Mouse (Mus musculus): ENCODE measurements around the gene 1700016D06Rik.
A peak's percentile ranks its signal among the peaks of the same experiment; 100 is the strongest.

Gene 1700016D06Rik

DNA sequence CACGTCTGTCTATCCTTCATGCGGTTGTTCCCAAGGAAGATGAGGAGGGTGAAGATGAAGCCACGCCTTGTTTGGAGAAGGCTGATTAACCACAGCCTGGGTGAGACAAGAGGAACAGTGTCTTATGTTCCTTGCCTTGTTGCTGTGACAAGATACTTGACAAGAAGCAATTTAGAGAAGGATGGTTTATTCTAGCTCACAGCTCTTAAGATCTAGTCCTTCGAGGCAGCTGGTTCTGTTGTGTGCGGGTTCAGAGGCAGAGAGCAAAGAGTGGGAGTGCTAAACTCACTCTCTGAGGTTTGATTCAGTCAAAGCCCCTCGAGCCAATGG is at the start of gene 1700016D06Rik:
Gene 1700016D06Rik (minus strand): TSS at position 31 of the 330 bp plus-strand sequence.
- DNase-seq = no peak

DNA sequence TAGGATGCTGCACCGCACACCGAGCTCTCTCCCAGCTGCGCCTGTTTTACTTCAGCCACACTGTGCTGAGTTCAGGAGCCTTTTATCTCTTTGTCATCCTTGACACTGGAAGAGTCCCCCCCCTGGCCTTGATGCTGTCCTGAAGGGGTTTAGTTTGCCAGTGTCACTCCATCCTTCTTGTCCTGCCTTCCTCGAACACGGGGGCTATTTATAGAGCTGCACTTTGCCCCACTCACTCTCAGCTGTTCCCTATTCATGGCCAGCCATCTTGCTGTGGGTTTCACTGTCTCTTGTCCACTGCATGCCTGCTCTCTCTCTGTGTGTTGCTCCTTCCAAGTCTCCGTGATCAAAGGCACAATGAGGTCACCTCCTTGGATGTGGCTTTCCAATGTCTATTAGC is 48.6 kb upstream of the 1700016D06Rik start:
- DNase-seq = no peak

DNA sequence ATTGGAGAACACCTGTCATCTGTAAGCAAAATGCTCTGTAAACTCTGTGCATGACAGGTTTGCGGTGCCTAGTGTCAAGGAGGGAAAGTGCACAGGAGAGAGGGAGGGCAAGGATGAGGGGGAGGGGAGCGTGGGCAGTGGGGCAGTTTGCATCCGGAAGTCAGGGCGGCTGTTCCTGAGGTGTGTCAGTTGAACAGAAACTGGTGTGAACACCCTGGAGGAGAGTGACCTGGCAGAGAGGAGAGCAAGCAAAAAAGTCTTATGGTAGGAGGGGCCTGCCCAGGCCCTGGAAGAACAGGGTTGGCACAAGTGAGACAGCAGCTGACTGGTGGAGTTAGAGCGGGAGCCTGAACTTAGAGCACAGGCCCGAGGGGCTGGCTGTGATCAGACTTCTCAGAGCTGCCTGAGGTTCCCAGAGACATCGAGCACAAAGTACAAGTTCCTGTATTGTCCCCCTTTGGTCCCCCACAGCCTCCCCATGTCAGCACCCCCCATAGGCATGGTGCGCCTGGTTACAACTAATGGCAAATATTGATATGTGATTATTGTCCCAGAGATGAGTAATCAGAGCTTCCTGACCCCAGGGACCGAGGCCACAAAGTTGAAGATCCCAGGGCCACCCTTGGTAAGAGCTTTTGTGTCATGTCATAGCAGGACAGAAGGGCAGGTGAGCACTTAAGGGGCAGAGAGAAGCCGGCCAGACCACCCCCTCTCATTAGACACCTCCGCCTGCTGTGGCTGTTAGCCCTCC is 46.2 kb upstream of the 1700016D06Rik start:
- DNase-seq = peak; percentile 20

GRCm38 (mm10) chr8:11743580-11743979 is 42.7 kb upstream of the 1700016D06Rik start:
- DNase-seq = no peak

GRCm38 (mm10) chr8:11740857-11741256 is 40.0 kb upstream of the 1700016D06Rik start:
- peak; percentile 70 for DNase-seq

GRCm38 (mm10) chr8:11739082-11739481 is 38.2 kb upstream of the 1700016D06Rik start:
- no peak for DNase-seq

- peak; percentile 49 for DNase-seq
Observed at GRCm38 (mm10) chr8:11737096-11737495, 36.2 kb upstream of the 1700016D06Rik start.

DNA sequence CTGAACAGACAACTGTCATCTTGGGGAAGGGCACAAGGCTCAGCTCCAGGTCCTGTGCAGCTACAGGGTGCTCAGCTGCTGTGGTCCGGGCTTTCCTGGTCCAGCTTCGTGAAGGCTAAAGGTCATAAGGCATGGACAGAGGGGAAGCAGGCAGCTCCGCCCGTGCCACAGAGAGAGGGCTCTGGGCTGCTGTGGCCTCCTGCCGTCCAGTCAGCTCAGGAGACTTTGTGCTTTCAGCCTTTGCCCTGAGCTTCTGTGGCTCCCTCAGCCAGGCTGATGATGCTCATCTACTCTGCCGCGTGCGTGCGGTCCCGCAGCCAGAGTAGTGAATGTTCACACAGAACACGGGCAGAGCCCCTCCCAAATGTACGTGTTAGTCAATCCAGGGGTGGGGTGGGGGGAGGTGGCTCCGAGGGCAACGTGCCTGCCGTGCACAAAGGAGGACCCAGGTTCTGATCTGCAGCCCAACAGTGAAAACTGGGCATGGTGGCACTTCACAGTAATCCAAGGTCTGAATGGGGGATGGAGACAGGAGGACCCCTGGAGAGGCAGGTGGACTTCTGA is 34.9 kb upstream of the 1700016D06Rik start:
- DNase-seq = no peak

- peak; percentile 16 for DNase-seq
Observed at GRCm38 (mm10) chr8:11730271-11730940, 29.5 kb upstream of the 1700016D06Rik start.

DNA sequence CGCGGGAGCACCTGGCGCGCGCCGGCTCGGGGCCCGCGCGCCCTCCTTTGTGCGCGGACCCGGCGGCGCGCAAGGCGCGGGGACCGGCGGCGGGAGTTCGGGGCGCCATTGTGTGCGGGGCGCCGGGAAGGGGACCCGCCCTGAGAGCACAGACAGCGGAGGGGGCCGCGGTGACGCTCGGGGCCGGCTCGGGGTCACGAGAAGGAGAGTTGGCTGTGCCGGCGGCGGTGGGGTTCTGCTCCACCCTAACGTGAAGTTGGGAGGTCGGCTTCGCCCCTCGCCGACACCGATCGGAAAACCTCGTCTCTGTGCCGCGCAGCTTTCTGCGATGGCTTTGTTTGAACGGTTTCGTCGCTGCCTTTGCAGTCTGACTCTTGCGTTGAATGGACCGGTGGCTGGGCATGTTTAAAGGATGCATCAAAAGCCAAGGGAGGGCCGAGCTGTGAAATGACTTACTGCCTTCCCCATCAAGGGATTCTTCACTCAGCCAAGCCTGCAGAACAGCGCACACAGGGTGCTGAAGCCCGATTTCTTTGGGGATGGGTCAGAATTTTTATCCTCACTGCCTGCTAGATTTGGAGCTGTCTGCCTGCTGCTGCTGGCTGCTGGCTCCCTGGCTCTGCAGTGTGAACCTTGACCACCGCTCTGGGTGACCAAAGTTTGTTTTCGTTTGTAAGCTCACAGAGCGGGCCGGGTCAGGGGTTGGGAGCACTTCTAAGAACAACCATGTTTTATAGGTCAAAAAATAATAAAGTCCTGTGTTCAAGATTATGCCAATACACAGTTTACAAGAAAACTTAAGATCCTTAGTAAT is 27.8 kb upstream of the 1700016D06Rik start:
- peak; percentile 64 for DNase-seq

GRCm38 (mm10) chr8:11727651-11728481 is 27.0 kb upstream of the 1700016D06Rik start, which contains the start of gene Arhgef7:
Gene Arhgef7 (plus strand): TSS chr8:11727721.
- peak; percentile 89 for DNase-seq

DNA sequence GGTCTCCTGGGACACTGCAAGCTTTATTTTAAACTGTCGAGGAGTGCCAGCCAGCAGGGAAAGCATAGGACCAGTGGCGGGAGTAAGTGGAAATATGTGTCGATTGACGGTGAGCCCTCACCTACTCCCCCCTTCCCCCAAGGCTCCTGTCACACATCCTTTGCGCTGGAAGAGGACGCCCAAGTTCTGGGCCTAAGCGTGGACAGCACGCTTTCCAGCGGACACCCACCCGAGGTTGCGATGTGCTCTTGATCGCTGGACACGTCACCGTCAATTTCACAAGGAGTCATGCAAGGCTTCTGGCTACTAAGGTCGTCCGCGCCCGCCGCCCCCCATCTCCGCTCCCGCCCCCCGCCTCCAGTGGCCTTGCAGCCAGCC is 26.4 kb upstream of the 1700016D06Rik start:
- no peak for DNase-seq

- DNase-seq = no peak
Observed at GRCm38 (mm10) chr8:11717194-11717593, 16.3 kb upstream of the 1700016D06Rik start.

DNA sequence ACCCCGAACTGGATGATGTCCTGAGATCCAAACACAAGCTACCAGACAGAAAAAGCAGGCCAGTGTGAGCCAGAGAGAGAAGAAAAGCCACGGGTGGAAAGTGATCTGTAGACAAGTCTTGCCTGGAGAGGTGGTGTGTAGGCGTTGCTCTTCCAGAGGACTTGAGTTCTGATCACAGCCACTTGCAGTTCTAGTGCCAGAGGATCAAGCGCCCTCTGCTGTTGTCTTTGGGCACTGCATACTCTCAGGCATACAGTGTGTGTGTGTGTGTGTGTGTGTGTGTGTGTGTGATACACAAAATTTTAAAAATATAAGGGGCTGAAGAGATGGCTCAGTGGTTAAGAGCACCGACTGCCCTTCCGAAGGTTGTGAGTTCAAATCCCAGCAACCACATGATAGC is 11.4 kb upstream of the 1700016D06Rik start:
- DNase-seq = no peak

DNA sequence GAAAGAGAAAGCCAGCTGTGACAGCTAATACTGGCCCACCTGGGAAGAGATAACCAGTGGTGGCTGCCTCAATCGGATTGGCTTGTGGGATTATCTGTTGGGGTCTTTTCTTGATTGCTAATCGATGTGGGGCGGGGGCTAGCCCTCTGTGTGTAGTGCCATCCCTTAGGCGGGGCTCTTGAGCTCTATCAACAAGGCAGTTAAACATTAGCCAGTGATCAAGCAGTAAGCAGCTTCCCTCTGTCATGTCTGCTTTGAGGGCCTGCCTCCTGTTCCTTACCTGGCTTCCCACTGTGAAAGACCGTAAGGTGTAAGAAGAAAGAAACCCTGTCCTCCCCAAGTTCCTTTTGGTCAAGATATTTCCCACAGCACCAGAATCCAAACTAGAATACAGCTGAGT is 9.6 kb upstream of the 1700016D06Rik start:
- DNase-seq = no peak

DNA sequence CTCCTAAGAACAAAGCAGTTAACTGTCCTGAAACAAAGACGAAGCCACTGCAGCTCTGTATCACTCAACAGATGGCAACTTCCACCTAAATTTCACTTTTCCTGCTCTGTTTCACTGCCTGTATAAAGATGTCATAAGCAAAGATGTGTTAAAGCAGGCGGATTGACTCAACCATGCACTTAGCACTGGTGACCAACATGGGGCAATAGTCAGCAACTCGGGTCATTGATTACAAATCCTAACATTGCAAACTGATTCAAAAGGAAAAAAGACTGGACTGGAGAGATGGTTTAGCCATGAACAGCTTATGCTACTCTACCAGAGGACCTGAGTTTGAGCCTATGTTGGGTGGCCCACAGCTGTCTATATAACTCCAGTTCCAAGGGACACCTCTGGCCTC is 8.7 kb upstream of the 1700016D06Rik start:
- no peak for DNase-seq

- DNase-seq = no peak
Observed at GRCm38 (mm10) chr8:11708815-11709214, 8.0 kb upstream of the 1700016D06Rik start.

GRCm38 (mm10) chr8:11707701-11708100 is 6.8 kb upstream of the 1700016D06Rik start:
- no peak for DNase-seq

GRCm38 (mm10) chr8:11705818-11706217 is 5.0 kb upstream of the 1700016D06Rik start:
- no peak for DNase-seq

DNA sequence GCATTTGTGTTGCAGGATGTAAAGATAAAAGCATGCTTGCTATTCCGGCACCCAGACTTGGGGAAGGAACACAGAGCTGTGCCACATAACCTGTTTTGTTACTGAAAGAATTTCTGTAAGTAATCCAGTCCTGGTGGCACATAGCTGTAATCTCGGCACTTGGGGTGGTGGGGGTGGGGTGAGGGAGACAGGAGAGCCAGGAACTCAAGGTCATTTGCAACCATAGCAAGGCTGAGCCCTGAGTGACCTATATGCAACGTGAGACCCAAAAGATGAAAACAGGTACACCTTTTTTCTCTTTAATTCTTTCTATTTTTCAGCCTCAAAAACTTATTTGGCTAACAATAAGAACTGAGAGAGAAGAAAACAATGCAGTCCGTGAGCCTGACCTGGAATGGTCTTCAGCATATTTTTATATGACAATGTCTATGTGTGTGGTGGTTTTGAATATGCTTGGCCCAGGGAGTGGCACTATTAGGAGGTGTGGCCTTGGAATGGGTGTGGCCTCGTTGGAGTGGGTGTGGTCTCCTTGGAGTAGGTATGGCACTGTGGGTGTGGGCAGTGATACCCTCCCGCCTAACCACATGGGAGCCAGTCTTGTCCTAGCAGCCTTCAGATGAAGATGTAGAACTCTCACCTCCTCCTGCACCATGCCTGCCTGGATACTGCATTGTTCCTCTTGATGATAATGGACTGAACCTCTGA is 4.0 kb upstream of the 1700016D06Rik start:
- no peak for DNase-seq

DNA sequence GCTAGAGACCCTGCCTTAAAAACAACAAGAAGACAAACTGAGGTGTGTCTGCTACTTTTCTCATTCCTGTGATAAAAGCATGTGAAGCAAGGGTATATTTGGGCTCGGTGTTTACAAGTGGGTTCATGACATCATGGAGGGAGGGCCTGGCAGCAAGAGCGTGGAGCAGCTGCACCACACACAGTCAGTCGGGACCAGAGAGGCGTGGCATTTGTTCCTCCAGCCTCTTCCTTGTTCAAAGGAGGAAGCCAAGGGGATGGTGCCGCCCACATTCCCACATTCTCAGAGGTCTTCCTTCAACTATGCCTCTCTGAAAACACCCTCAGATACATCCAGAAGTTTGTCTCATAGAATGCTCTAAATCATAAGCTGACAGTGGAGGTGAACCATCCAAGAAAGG is 2.9 kb upstream of the 1700016D06Rik start:
- no peak for DNase-seq

DNA sequence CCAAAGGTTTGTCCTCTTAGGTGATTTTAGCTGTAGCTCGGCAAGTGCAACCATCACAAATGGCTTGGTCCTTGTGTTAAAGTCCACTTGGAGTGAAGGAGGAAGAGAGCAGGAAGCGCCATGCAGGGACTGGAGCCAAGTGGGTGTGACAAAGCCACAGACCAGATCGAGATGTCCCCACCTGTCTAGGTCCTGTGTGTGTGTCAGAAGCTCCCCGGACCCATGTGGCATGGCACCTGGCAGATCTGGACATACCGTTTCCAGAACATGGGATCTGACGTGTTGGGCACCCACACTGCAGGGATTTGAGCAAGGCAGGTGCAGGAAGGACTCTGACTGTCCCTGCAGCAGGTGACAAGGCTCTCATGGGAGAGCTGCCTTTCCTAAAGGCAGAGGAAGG is 565 bp upstream of the 1700016D06Rik start:
- DNase-seq = no peak
